Mouse (Mus musculus) cerebellum, adult 11 months (tissue): ENCODE measurements around the gene Zfp986.
"Not testable (repeated sequence)": the region's sequence is repeated elsewhere in the genome, so short reads cannot be mapped to it uniquely, and the experiment has no call there.

Experiments used
- DNase-seq: peaks from one replicate; pipeline ENCODE4 v3.0.0; 2022

The Zfp986 gene

GRCm38 (mm10) chr4:145868494-145868893, at the start of gene Zfp986:
TSS of gene Zfp986 (plus strand) at chr4:145868794.
- DNase-seq: not testable (repeated sequence)

DNA sequence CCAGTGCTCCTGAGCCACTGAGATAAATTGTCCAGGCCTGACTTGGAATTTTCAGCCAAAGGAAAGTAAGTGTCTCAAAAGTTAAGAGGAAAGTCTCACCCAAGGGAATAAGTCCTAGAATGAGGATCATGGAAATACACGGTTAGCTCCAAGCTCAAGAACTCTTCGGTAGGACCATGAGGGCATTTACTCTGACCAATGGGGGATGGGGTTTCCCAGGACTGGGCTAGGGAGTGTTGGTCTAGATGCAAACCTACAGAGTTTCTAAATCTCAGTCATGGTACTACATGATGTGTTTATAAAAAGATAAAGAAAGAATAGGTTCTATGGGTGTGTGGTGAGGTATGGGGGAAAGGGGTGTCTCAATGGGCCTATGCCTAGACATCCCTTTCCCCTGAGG, 48.6 kb upstream of the Zfp986 start:
- DNase-seq: not testable (repeated sequence)

DNA sequence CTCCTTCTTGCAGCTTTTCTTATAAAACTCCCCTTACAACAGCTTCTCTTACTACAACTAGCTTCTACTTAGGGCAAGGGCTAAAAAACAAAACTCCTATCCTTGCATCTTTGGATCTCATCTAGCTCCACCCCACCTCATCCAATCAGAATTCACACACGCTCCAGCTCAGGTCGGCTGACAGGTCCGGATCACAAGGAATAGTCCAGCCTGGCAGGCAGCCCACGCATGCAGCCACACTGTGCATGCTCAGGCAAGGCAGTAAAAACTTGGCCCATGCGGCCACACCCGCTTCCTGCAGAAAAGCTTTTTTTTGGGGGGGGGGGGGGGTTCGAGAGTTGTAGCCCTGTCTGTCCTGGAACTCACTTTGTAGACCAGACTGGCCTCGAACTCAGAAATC, 43.0 kb upstream of the Zfp986 start:
- not testable (repeated sequence) for DNase-seq

DNA sequence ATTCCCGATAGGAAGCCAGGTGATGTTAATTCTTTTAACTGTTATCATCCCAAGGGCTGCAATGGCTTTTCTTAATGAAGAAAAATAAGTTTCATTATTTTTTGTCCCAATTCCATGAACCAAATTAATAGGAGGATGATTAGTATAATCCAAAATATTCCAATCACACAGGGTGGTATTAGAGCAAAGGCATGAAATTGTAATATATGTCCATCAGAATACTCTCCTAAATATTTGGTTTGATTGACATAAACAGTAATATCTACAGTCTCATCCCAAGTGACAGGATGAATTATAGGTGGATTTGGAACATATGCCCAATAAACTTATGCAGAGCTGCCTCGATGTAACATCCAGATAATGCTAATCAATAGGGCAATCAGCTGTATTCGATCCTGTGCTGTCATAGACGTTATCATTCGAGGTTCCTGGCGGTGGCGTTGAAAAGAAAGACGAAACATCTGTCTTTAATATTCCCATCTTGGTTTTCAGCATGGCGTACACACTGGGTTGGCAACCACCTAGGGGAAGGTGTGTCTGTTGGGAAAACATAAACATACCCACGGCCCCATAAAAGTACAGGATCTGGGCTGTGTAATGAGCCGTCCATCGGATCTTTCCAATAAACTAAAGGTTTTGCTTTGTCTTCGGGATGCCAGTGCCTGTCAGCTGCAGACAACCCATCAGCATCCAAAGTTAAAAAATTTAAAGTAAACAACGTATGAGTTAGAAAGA, 37.1 kb upstream of the Zfp986 start:
- DNase-seq: not testable (repeated sequence)

DNA sequence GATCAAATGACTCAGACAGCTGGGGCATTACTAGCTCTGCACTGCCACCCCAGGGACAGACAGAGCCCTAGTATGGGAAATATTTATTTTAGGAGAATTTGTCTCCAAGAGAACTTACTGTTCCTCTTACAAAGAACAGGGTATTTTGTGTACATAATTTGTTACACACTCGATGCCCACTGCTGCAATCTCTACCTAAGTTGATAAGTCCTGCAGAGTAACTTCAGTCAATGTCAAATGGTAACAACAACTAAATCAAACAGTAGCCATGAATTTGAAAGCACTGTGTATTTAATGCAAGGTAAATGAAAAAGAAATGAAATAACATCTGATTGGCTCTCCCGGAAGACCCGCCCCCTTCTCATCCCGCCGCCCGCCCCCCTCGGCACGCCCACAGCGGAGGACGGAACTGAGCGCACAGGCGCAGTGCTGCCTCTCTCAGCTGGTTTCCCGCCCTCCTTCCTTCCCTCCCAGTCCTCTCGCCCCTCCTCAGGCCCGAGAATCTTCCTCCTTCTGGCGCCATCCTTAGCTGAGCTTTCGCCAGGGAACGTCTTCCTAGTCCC, 32.2 kb upstream of the Zfp986 start:
- DNase-seq: not testable (repeated sequence)

DNA sequence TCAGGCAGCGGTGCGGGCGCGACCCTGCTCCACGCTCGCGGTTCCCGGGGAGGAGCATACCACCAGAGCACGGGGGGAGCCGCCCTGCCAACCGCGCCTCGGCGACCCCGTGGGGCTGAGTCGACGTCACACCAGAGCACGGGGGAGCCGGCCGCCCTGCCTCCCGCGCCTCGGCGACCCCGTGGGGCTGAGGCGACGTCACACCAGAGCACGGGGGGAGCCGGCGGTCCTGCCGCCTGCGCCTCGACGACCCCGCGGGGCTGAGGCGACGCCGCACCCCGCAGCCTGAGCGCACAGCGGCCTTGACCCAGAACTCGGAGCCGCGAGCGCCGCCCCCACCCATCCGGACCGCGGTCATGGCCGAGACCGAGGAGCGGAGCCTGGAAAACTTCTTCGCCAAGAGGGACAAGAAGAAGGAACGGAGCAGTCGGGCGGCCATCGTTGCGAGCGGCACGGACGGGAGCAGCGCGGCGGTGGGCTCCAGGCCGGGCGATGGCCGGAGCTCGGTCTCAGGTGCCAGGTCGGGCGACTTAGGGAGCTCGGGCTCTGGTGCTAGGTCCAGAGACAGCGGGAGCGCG, 31.6 kb upstream of the Zfp986 start:
- DNase-seq: not testable (repeated sequence)

GRCm38 (mm10) chr4:145846793-145847192, 21.8 kb upstream of the Zfp986 start:
- not testable (repeated sequence) for DNase-seq

GRCm38 (mm10) chr4:145848183-145848890, 20.3 kb upstream of the Zfp986 start:
- not testable (repeated sequence) for DNase-seq

DNA sequence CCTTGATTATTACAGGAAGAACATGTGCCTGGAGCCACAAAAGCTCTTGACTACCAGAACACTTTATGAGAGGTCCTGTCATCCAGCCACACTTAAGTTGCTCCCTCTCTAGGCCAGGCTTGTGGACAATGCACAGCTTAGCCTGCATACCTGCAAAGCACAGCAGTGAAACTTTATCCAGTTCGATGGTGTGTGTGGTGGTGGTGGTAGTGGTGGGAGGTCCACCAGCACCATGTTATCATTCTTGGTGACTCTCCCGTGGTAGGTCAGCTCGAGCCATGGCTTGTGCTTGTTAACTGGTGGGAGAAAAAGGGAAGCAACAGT, 19.7 kb upstream of the Zfp986 start:
- not testable (repeated sequence) for DNase-seq

- not testable (repeated sequence) for DNase-seq
These were observed 17.2 kb upstream of the Zfp986 start for GRCm38 (mm10) chr4:145851421-145851820.

DNA sequence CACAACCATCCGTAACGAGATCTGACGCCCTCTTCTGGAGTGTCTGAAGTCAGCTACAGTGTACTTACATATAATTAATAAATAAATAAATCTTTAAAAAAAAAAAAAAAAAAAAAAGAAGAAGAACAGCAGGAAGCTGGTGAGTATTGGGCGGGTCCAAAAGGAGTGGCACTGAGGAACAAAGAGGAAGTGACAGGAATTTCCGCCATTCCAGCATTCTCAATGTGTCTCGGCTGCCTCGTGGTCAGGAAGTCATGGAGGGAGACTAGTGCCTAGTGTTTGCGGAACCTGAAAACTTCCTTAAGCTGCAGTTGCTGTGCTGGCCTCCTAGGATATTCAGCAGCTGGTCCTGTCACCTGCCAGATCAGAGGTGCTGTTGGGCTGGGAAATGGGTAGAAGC, 4.7 kb upstream of the Zfp986 start:
- DNase-seq: not testable (repeated sequence)
